Mouse (Mus musculus) midbrain, postnatal 0 days (tissue): ENCODE measurements around the gene Klc3. TPM values are rescaled to one million over a fixed set of nuclear protein-coding genes. Genes with fewer than 3 reads are reported as not detected.
A peak's percentile ranks its signal among the peaks of the same experiment; 100 is the strongest.

Source experiments
- ATAC-seq: fragments of 200-750 bp; cut with Nextera tagmentation; 2 replicates; pipeline ENCODE4 v1.8.0; 2017; ENCODE audit warnings: moderate number of reproducible peaks, mild to moderate bottlenecking, moderate TSS enrichment, moderate library complexity; ENCODE audit not compliant: low FRiP score
- DNase-seq: peaks from one replicate; pipeline ENCODE4 v3.0.0-alpha.2; 2015; ENCODE audit warnings: low spot score
- H3K27ac ChIP-seq: fragments of 300-500 bp; sonication (generic); 2 replicates; pipeline ENCODE4 v1.5.1; 2014; ENCODE audit warnings: low read depth, mild to moderate bottlenecking, low read length, mixed read lengths
- H3K27me3 ChIP-seq: fragments of 300-500 bp; sonication (generic); 2 replicates; pipeline ENCODE4 v1.6.1; 2014; ENCODE audit warnings: low read length, control low read depth, mixed read lengths; ENCODE audit not compliant: insufficient read depth
- H3K36me3 ChIP-seq: fragments of 300-500 bp; sonication (generic); 2 replicates; pipeline ENCODE4 v1.6.1; 2014; ENCODE audit warnings: low read length, control low read depth, mixed read lengths; ENCODE audit not compliant: insufficient read depth
- H3K4me1 ChIP-seq: fragments of 300-500 bp; sonication (generic); 2 replicates; pipeline ENCODE4 v1.6.1; 2014; ENCODE audit warnings: mild to moderate bottlenecking, control low read depth, antibody characterized with exemption, low read length, mixed read lengths; ENCODE audit not compliant: insufficient read depth
- H3K4me2 ChIP-seq: fragments of 300-500 bp; sonication (generic); 2 replicates; pipeline ENCODE4 v1.6.1; 2014; ENCODE audit warnings: low read depth, mild to moderate bottlenecking, low read length, mixed read lengths; ENCODE audit not compliant: poor library complexity, severe bottlenecking
- H3K4me3 ChIP-seq: fragments of 300-500 bp; sonication (generic); 2 replicates; pipeline ENCODE4 v1.5.1; 2014; ENCODE audit warnings: low read depth, mild to moderate bottlenecking, low read length, moderate library complexity
- H3K9ac ChIP-seq: fragments of 300-500 bp; sonication (generic); replicated peaks from 2 replicates; pipeline ENCODE4 v1.6.1; 2014; ENCODE audit warnings: mild to moderate bottlenecking, low read length, moderate library complexity, mixed read lengths; ENCODE audit not compliant: poor library complexity, severe bottlenecking
- H3K9me3 ChIP-seq: fragments of 300-500 bp; sonication (generic); 2 replicates; pipeline ENCODE4 v1.6.1; 2016; ENCODE audit warnings: low read length, control low read depth
- CTCF ChIP-seq: IDR thresholded peaks from 2 replicates; pipeline ENCODE4 v1.5.1; 2016; ENCODE audit warnings: antibody characterized with exemption, mild to moderate bottlenecking
- WGBS: fragments of 180-500 bp; shearing (Covaris S2); extraction: QIAGEN DNeasy Blood & Tissue Kit; methylation state at CpG from one replicate; pipeline ENCODE4 v1.1.7; 2014; 5-methylcytosine and 5-hydroxymethylcytosine counted together
- polyA plus RNA-seq: library from polyadenylated mRNA; unstranded; fragments of >200 nt; fragmentation: Nextera tagmentation; extraction: Ambion mirVana; gene quantifications from 2 replicates; pipeline ENCODE4 v1.2.1, GENCODE M21; 2015
- total RNA-seq: library from RNA; depleted of rRNA; stranded (reverse); fragments of >200 nt; gene quantifications from 2 replicates; pipeline ENCODE4 v1.2.3, GENCODE M21; 2014

Klc3 gene
- total and polyA plus RNA-seq, 2 experiments from 2014 or later, result 1.4 to 1.9 TPM

- 89% methylated on average over 9 of the region's 9 CpGs for WGBS
- TF ChIP-seq CTCF, result no peak
- peaks cover 8% of the 10 kb centered on the region; the same call in 1 of the 2 replicates for H3K4me1 ChIP-seq
- no peak overlapping the region for H3K27ac ChIP-seq
- H3K36me3 ChIP-seq, result peaks cover 35% of the 10 kb centered on the region
- H3K9me3 ChIP-seq, result no peaks in the 10 kb centered on the region
- no peak for DNase-seq
- no peak overlapping the region for H3K9ac ChIP-seq
- H3K4me3 ChIP-seq, result no peak overlapping the region
- ATAC-seq, result no peak
- H3K4me2 ChIP-seq, result no peak overlapping the region
- no peaks in the 10 kb centered on the region for H3K27me3 ChIP-seq
These were observed 20.2 kb downstream of the Klc3 start for GRCm38 (mm10) chr7:19383708-19384107.

- DNase-seq, result no peak
- no peak for TF ChIP-seq CTCF
- H3K9ac ChIP-seq, result peak overlapping the region; percentile 74
- H3K36me3 ChIP-seq, result peaks cover 29% of the 10 kb centered on the region
- peak overlapping the region; percentile 93 for H3K4me3 ChIP-seq
- peak overlapping the region; percentile 69 for H3K27ac ChIP-seq
- under 1% methylated on average over 28 of the region's 37 CpGs for WGBS
- ATAC-seq, result peak; percentile 58
- no peaks in the 10 kb centered on the region for H3K27me3 ChIP-seq
- H3K9me3 ChIP-seq, result no peaks in the 10 kb centered on the region
- peaks cover 8% of the 10 kb centered on the region; the same call in 1 of the 2 replicates for H3K4me1 ChIP-seq
- peak overlapping the region; percentile 76 for H3K4me2 ChIP-seq
These were observed 21.8 kb downstream of the Klc3 start for GRCm38 (mm10) chr7:19382166-19382541.

GRCm38 (mm10) chr7:19381377-19382165, 22.3 kb downstream of the Klc3 start, which contains the start of gene Ercc2:
Gene Ercc2, plus strand, starts transcription at chr7:19382010.
- Histone ChIP-seq H3K27me3 (no peaks in the 10 kb centered on the region), H3K9ac (peak within 1 kb of the TSS; percentile 74), H3K36me3 (peaks cover 23% of the 10 kb centered on the region), H3K9me3 (no peaks in the 10 kb centered on the region), H3K27ac (peak within 1 kb of the TSS; percentile 69), H3K4me2 (peak within 1 kb of the TSS; percentile 76), H3K4me3 (peak within 1 kb of the TSS; percentile 93), H3K4me1 (peaks cover 8% of the 10 kb centered on the region; the same call in 1 of the 2 replicates)
- WGBS, result 8% methylated on average over 38 of the region's 48 CpGs
- peak; percentile 95 for ATAC-seq
- TF ChIP-seq CTCF, result no peak; the same call in 1 of the 2 replicates
- DNase-seq, result peak; percentile 99

- H3K4me2 ChIP-seq, result no peak overlapping the region
- H3K27me3 ChIP-seq, result no peaks in the 10 kb centered on the region
- no peak overlapping the region for H3K9ac ChIP-seq
- no peaks in the 10 kb centered on the region for H3K9me3 ChIP-seq
- no peak overlapping the region for H3K4me3 ChIP-seq
- H3K4me1 ChIP-seq, result 0 out of 2 replicates have a peak, but pooled peaks cover 3% of the 10 kb centered on the region
- DNase-seq, result no peak
- 72% methylated on average over 8 of the region's 8 CpGs for WGBS
- no peak for ATAC-seq
- 0 out of 2 replicates have a peak, but pooled peaks cover 2% of the 10 kb centered on the region for H3K36me3 ChIP-seq
- no peak for TF ChIP-seq CTCF
- H3K27ac ChIP-seq, result no peak overlapping the region
These were observed 25.9 kb downstream of the Klc3 start for GRCm38 (mm10) chr7:19378049-19378448.

GRCm38 (mm10) chr7:19376019-19376418, 27.9 kb downstream of the Klc3 start:
- no peak overlapping the region for H3K4me2 ChIP-seq
- DNase-seq (no peak), ATAC-seq (no peak)
- H3K27me3 ChIP-seq, result no peaks in the 10 kb centered on the region
- 84% methylated on average over 4 of the region's 4 CpGs for WGBS
- H3K4me1 ChIP-seq, result no peaks in the 10 kb centered on the region
- H3K27ac ChIP-seq, result no peak overlapping the region
- H3K36me3 ChIP-seq, result 0 out of 2 replicates have a peak, but pooled peaks cover 2% of the 10 kb centered on the region
- no peak overlapping the region for H3K9ac ChIP-seq
- H3K4me3 ChIP-seq, result no peak overlapping the region
- TF ChIP-seq CTCF, result no peak
- H3K9me3 ChIP-seq, result no peaks in the 10 kb centered on the region

- no peak overlapping the region for H3K4me2 ChIP-seq
- no peaks in the 10 kb centered on the region for H3K4me1 ChIP-seq
- DNase-seq (no peak), ATAC-seq (no peak)
- WGBS, result 80% methylated on average over 16 of the region's 18 CpGs
- no peak overlapping the region for H3K9ac ChIP-seq
- no peaks in the 10 kb centered on the region for H3K27me3 ChIP-seq
- H3K36me3 ChIP-seq, result 0 out of 2 replicates have a peak, but pooled peaks cover 2% of the 10 kb centered on the region
- no peaks in the 10 kb centered on the region for H3K9me3 ChIP-seq
- no peak overlapping the region for H3K27ac ChIP-seq
- H3K4me3 ChIP-seq, result no peak overlapping the region
- no peak for TF ChIP-seq CTCF
These were observed 28.5 kb downstream of the Klc3 start for GRCm38 (mm10) chr7:19375368-19375767.
